Mouse (Mus musculus) liver, embryonic 11.5 days (tissue): ENCODE results near the gene Tmprss6. TPM values are rescaled to one million over a fixed set of nuclear protein-coding genes. Genes with fewer than 3 reads are reported as not detected.

Source experiments
- ATAC-seq: fragments of 200-750 bp; cut with Nextera tagmentation; replicated peaks from 2 replicates; pipeline ENCODE4 v1.8.0; 2017; ENCODE audit warnings: moderate number of reproducible peaks, mild to moderate bottlenecking, moderate TSS enrichment, moderate library complexity; ENCODE audit not compliant: low FRiP score
- DNase-seq: peaks from one replicate; pipeline ENCODE4 v3.0.0-alpha.2; 2017; ENCODE audit warnings: low spot score
- H3K27ac ChIP-seq: fragments of 300-500 bp; sonication (generic); 2 replicates; pipeline ENCODE4 v1.5.1; 2014; ENCODE audit warnings: mild to moderate bottlenecking, low read depth, low read length, control low read depth
- H3K27me3 ChIP-seq: fragments of 300-500 bp; sonication (generic); replicated peaks from 2 replicates; pipeline ENCODE4 v1.6.1; 2014; ENCODE audit warnings: low read length, mixed read lengths; ENCODE audit not compliant: control insufficient read depth, insufficient read depth
- H3K36me3 ChIP-seq: fragments of 300-500 bp; sonication (generic); 2 replicates; pipeline ENCODE4 v1.6.1; 2014; ENCODE audit warnings: mild to moderate bottlenecking, low read length, moderate library complexity, mixed read lengths; ENCODE audit not compliant: control insufficient read depth, insufficient read depth
- H3K4me1 ChIP-seq: fragments of 300-500 bp; sonication (generic); replicated peaks from 2 replicates; pipeline ENCODE4 v1.6.1; 2014; ENCODE audit warnings: low read length, mixed read lengths; ENCODE audit not compliant: control insufficient read depth, insufficient read depth
- H3K4me2 ChIP-seq: fragments of 300-500 bp; sonication (generic); 2 replicates; pipeline ENCODE4 v1.6.1; 2014; ENCODE audit warnings: mild to moderate bottlenecking, control low read depth, moderate library complexity
- H3K4me3 ChIP-seq: fragments of 300-500 bp; sonication (generic); 2 replicates; pipeline ENCODE4 v1.5.1; 2014; ENCODE audit warnings: low read depth, low read length, control low read depth
- H3K9ac ChIP-seq: fragments of 300-500 bp; sonication (generic); 2 replicates; pipeline ENCODE4 v1.6.1; 2014; ENCODE audit warnings: low read depth, low read length, control low read depth
- H3K9me3 ChIP-seq: fragments of 300-500 bp; sonication (generic); 2 replicates; pipeline ENCODE4 v1.6.1; 2016; ENCODE audit warnings: low read length, inconsistent platforms, mixed read lengths; ENCODE audit not compliant: control insufficient read depth
- WGBS: fragments of 180-500 bp; shearing (Covaris S2); extraction: QIAGEN DNeasy Blood & Tissue Kit; methylation state at CpG from one replicate; pipeline ENCODE4 v1.1.7; 2014; 5-methylcytosine and 5-hydroxymethylcytosine counted together
- polyA plus RNA-seq: library from polyadenylated mRNA; unstranded; fragments of >200 nt; fragmentation: Nextera tagmentation; extraction: Ambion mirVana; gene quantifications from 2 replicates; pipeline ENCODE4 v1.2.1, GENCODE M21; 2014

Tmprss6 gene
- polyA plus RNA-seq, 1 experiment from 2014 or later: 7.0 TPM

DNA sequence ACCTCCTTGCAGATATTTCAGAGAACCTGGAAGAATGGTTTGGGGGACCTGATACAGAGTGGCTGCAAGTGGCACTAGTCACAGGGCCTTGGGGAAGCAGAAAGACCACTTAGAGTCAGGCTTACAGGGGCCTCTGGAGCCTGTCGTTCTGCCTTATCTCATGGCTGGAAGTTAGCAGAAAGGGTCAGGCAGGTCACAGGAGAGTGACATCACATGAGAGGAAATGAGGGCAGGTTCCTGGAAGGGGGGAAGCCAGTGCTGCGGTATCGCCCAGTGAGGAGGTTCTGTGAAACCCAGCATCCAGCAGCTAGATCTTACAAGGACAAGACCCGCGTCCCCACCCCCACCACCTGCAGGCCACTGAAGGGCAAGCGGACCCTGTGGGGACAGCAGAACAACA, 19.3 kb downstream of the Tmprss6 start:
- Histone ChIP-seq H3K4me3 (no peak overlapping the region), H3K36me3 (no peaks in the 10 kb centered on the region), H3K9me3 (no peaks in the 10 kb centered on the region), H3K27ac (peak overlapping the region; percentile 56), H3K4me1 (peaks cover 19% of the 10 kb centered on the region), H3K4me2 (no peak overlapping the region), H3K9ac (no peak overlapping the region), H3K27me3 (no peaks in the 10 kb centered on the region)
- DNase-seq (no peak), ATAC-seq (no peak)
- WGBS: 39% methylated on average over 6 of the region's 6 CpGs

DNA sequence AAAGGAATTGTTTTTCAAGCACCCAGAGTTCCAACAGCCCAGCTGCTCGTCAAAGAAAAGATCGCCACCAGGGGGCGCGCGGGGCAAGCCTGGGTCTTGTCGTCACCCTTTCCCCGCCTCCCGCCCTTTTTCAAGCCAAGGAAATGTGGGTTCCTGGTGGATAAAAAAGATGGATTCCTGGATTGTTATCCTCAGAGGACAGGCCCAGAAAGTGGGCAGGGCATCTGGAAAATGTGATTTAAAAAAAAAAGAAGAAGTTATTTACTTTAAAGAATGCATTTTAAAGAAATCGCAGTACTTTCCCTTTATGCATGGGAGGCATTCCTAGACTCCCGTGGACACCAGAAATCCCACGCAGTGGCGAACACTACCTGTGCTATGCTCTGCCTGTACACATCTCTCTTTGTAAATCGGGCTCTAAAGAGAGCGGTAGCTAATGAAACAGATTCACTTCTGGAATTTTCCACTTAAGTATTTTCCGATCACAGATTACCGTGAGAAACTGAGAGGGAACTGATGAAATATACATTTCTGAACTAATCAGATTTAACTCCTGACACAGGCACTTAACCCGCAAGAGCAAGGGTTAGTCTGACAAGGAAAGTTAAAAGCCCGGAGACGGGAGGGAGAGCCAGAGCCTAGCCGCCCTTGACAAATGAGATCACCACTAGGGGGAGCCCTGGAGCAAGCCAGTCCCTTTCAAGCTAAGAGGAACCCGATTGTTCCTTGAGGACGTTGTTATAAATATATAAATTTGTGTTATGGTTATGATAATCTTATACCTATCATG, 20.5 kb downstream of the Tmprss6 start:
- Histone ChIP-seq H3K9me3 (no peaks in the 10 kb centered on the region), H3K4me1 (peaks cover 19% of the 10 kb centered on the region), H3K4me3 (peak overlapping the region; percentile 31), H3K27ac (no peak overlapping the region; the same call in 1 of the 2 replicates), H3K27me3 (no peaks in the 10 kb centered on the region), H3K36me3 (no peaks in the 10 kb centered on the region), H3K9ac (peak overlapping the region; percentile 30), H3K4me2 (peak overlapping the region; percentile 60)
- DNase-seq (peak; percentile 93), ATAC-seq (no peak)
- WGBS: 1% methylated on average over 22 of the region's 22 CpGs

DNA sequence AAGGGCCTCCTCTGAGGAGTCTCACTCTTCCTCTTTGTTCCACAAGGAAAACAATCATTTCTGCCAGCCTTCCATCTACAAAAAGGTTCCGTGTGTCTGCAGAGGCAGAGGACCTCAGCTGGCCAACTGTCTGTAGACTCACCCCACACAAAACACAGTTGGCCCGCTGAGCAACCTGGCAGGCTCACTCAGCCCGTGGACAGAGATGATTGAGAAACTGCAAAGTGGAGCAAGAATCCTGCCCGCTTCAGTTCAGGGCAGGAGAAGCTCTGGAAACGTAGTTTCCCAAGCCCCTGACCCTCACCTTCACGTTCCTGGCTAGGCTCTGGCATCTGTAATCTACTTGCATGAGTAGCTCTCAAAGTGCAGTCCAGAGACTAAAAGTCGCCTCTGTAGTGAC, 21.3 kb downstream of the Tmprss6 start:
- Histone ChIP-seq H3K4me1 (peaks cover 19% of the 10 kb centered on the region), H3K27ac (no peak overlapping the region), H3K4me2 (no peak overlapping the region), H3K9me3 (no peaks in the 10 kb centered on the region), H3K36me3 (no peaks in the 10 kb centered on the region), H3K4me3 (no peak overlapping the region), H3K9ac (no peak overlapping the region), H3K27me3 (no peaks in the 10 kb centered on the region; the same call in 1 of the 2 replicates)
- WGBS: 48% methylated on average over 7 of the region's 7 CpGs
- DNase-seq (no peak), ATAC-seq (no peak)

DNA sequence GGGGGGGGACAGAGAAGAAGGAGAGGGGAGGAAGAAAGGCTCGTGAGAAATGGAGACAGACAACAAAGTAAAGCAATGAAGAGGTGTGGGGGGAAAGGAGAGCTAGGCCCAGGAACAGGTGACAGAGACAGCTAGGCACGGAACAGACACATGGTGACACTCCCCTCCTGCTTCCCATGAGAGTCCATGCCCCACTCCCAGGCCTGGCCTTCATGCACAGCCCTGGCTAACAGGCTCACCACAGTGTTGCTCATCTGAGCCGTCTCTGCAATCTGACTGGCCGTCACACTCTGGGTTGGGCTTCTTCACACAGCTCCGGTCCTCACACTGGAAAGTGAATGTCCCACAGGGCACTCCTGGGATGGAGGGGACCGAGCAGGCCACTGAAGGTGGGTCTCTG, 24.6 kb downstream of the Tmprss6 start:
- H3K4me1 ChIP-seq: peaks cover 3% of the 10 kb centered on the region; the same call in 1 of the 2 replicates
- no peak overlapping the region for H3K27ac ChIP-seq
- H3K27me3 ChIP-seq: no peaks in the 10 kb centered on the region; the same call in 1 of the 2 replicates
- H3K4me2 ChIP-seq: no peak overlapping the region
- no peak for DNase-seq
- no peaks in the 10 kb centered on the region for H3K36me3 ChIP-seq
- WGBS: 54% methylated on average over 6 of the region's 6 CpGs
- no peak for ATAC-seq
- no peak overlapping the region for H3K9ac ChIP-seq
- H3K4me3 ChIP-seq: no peak overlapping the region
- no peaks in the 10 kb centered on the region for H3K9me3 ChIP-seq

DNA sequence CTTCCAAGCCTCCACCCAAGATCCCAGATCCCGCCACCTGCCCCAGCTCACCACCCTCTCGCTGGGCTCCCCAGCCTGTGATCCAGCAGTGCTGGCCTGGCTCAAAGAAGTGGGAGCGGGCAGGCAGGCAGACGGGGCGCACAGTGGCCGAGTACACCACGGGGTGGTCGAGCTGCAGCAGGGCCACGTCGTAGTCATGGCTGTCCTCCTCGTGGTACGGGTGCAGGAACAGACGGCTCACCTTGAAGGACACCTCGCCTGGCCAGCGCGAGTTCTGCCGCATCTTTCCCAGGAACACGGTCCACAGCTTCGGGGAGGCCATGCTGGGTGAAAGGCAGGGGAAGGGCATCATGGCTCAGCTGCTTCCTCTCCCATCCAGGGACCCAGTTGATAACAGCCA, 26.2 kb downstream of the Tmprss6 start:
- Histone ChIP-seq H3K36me3 (no peaks in the 10 kb centered on the region), H3K27me3 (peaks cover 8% of the 10 kb centered on the region), H3K9me3 (no peaks in the 10 kb centered on the region), H3K4me3 (no peak overlapping the region), H3K9ac (no peak overlapping the region), H3K4me2 (no peak overlapping the region), H3K4me1 (peaks cover 9% of the 10 kb centered on the region), H3K27ac (no peak overlapping the region)
- 84% methylated on average over 19 of the region's 19 CpGs for WGBS
- no peak for DNase-seq
- no peak for ATAC-seq

DNA sequence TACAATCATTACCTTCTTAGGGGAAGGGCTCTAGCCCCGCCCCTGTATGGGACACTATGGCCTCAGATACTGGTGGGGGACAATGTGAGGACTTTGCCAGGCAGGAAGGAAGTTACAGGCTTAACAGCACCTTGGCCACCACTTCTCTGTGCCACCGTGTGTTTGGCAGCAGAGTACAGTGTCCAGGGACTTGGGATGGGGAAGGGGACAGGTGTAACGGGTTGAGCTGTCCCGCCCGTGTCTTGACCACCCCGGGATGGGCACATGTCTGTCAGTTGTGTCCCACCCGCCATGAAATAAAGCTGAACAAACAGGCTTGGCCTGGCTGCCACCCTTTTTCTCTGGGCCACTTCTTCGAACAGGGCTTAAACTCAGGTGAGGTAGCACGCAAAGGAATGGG, 29.5 kb downstream of the Tmprss6 start:
- Histone ChIP-seq H3K27ac (no peak overlapping the region), H3K4me3 (no peak overlapping the region), H3K4me1 (peaks cover 15% of the 10 kb centered on the region), H3K27me3 (peaks cover 23% of the 10 kb centered on the region), H3K9ac (no peak overlapping the region), H3K36me3 (no peaks in the 10 kb centered on the region), H3K4me2 (no peak overlapping the region), H3K9me3 (no peaks in the 10 kb centered on the region)
- 64% methylated on average over 9 of the region's 9 CpGs for WGBS
- no peak for DNase-seq
- ATAC-seq: no peak

DNA sequence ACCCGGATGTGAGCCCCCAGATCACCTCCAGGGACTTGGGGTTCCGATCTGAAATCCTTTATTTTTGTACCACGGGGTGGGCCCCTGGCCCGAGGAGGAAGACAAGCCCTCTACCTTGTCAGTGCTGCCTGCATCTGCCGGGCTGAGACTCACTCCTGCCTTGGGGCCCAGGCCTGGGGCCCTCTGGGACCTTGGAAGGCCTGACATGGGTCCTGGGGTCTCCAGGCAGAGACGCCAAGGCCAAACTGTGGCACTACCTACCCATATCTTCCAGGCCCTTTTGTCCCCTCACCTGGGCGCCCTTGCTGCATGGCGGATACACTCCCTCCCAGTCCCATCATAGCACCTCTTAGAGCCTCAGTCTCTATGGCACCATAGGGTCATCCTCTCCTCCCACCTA, 29.9 kb downstream of the Tmprss6 start:
- Histone ChIP-seq H3K27me3 (peaks cover 23% of the 10 kb centered on the region), H3K9me3 (no peaks in the 10 kb centered on the region), H3K9ac (no peak overlapping the region), H3K4me3 (no peak overlapping the region), H3K27ac (no peak overlapping the region), H3K4me2 (no peak overlapping the region), H3K36me3 (no peaks in the 10 kb centered on the region), H3K4me1 (peaks cover 15% of the 10 kb centered on the region)
- ATAC-seq: no peak
- WGBS: 48% methylated on average over 8 of the region's 8 CpGs
- no peak for DNase-seq

DNA sequence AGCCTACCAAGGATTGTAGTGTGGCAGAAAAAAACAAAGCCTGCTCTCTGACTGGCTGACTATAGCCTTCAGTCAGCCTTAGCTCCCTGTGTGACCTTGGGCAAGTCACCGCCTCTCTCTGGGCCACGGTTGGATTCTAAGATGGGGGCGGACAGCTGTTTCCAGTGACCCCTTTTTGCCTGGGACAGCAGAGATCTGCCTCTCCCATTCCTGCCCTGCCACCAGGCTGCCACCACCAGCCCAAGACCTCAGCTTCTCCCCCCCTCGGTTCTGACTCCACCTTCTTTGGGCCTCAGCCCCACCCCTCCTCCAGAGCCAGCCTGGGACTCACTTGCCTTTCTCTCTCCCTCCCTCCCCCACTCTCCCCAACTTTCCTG, 30.4 kb downstream of the Tmprss6 start:
- H3K9me3 ChIP-seq: no peaks in the 10 kb centered on the region
- DNase-seq: no peak
- no peaks in the 10 kb centered on the region for H3K36me3 ChIP-seq
- WGBS: 54% methylated on average over 4 of the region's 4 CpGs
- peaks cover 15% of the 10 kb centered on the region for H3K4me1 ChIP-seq
- H3K27me3 ChIP-seq: peaks cover 23% of the 10 kb centered on the region
- H3K9ac ChIP-seq: no peak overlapping the region
- H3K4me3 ChIP-seq: no peak overlapping the region
- ATAC-seq: no peak
- no peak overlapping the region for H3K4me2 ChIP-seq
- H3K27ac ChIP-seq: no peak overlapping the region
